Mouse (Mus musculus) heart, adult 2 months (tissue): ENCODE measurements around the gene Rgs19. TPM values are rescaled to one million over a fixed set of nuclear protein-coding genes. Genes with fewer than 3 reads are reported as not detected.

Source experiments
- DNase-seq, 2 experiments: peaks; one replicate each; pipeline ENCODE4 v3.0.0; 2021
- H3K27ac ChIP-seq: fragments of 200-600 bp; 2 replicates; pipeline ENCODE4 v1.8.1; 2022
- H3K27me3 ChIP-seq: fragments of 200-500 bp; 2 replicates; pipeline ENCODE4 v1.6.1; 2012; ENCODE audit warnings: mild to moderate bottlenecking, low read length, inconsistent platforms, mixed read lengths; ENCODE audit not compliant: control insufficient read depth, insufficient read depth
- H3K36me3 ChIP-seq: fragments of 200-500 bp; 2 replicates; pipeline ENCODE4 v1.6.1; 2012; ENCODE audit warnings: low read length, inconsistent platforms; ENCODE audit not compliant: control insufficient read depth, insufficient read depth
- H3K4me1 ChIP-seq: fragments of 200-500 bp; 2 replicates; pipeline ENCODE4 v1.6.1; 2011; ENCODE audit warnings: low read length; ENCODE audit not compliant: control insufficient read depth, insufficient read depth
- H3K4me3 ChIP-seq: fragments of 200-600 bp; 2 replicates; pipeline ENCODE4 v1.8.1; 2022
- H3K79me2 ChIP-seq: fragments of 200-500 bp; replicated peaks from 2 replicates; pipeline ENCODE4 v1.6.1; 2012; ENCODE audit warnings: mild to moderate bottlenecking, inconsistent platforms, low read length, moderate library complexity, mixed read lengths; ENCODE audit not compliant: control insufficient read depth, insufficient read depth
- H3K9ac ChIP-seq: fragments of 200-500 bp; 2 replicates; pipeline ENCODE4 v1.6.1; 2012; ENCODE audit warnings: low read depth, mild to moderate bottlenecking, control low read depth, inconsistent platforms, low read length, mixed read lengths
- CTCF ChIP-seq: fragments of 200-600 bp; IDR thresholded peaks from 2 replicates; pipeline ENCODE4 v1.8.1; 2022; ENCODE audit warnings: antibody characterized with exemption, mild to moderate bottlenecking, moderate library complexity
- EP300 ChIP-seq: fragments of 200-500 bp; IDR thresholded peaks from 2 replicates; pipeline ENCODE4 v1.6.1; 2011; ENCODE audit warnings: low read depth, low read length, control low read depth; ENCODE audit not compliant: insufficient read depth
- POLR2A ChIP-seq: fragments of 200-500 bp; IDR thresholded peaks from 2 replicates; pipeline ENCODE4 v1.6.1; 2011; ENCODE audit warnings: mild to moderate bottlenecking, low read depth, low read length, control low read depth; ENCODE audit not compliant: insufficient read depth
- WGBS: fragments of 180-500 bp; shearing (Covaris S2); methylation state at CpG from one replicate; pipeline ENCODE4 v1.1.7; 2018; 5-methylcytosine and 5-hydroxymethylcytosine counted together
- intact Hi-C: fragments of 180-260 bp; cut with DNase I; formaldehyde crosslinking; loops from one replicate; pipeline ENCODE4 v1.15.1; 2025
- long read RNA-seq: library from polyadenylated mRNA; stranded (forward); transcript quantifications from one replicate; pipeline ENCODE4 v2.0.0, GENCODE M21; 2021
- polyA plus RNA-seq: library from polyadenylated mRNA; depleted of rRNA; stranded (reverse); fragments of >200 nt; gene quantifications from 2 replicates; pipeline ENCODE4 v1.2.3, GENCODE M21; 2012; rRNA removed
- total RNA-seq, 2 experiments: library from RNA; stranded (reverse); gene quantifications; 2 replicates each; pipeline ENCODE4 v1.2.3; 2021

Gene Rgs19
- 1 to 10 TPM; 6.7 to 8.0 TPM for total RNA-seq
- polyA plus RNA-seq, result 22.8 and 24.5 TPM in 2 replicates
- long read RNA-seq, partial matches to known transcripts, result 0 of 8 reads
- long read RNA-seq, other reads (novel, unspliced or antisense), result 2 of 8 reads

DNA sequence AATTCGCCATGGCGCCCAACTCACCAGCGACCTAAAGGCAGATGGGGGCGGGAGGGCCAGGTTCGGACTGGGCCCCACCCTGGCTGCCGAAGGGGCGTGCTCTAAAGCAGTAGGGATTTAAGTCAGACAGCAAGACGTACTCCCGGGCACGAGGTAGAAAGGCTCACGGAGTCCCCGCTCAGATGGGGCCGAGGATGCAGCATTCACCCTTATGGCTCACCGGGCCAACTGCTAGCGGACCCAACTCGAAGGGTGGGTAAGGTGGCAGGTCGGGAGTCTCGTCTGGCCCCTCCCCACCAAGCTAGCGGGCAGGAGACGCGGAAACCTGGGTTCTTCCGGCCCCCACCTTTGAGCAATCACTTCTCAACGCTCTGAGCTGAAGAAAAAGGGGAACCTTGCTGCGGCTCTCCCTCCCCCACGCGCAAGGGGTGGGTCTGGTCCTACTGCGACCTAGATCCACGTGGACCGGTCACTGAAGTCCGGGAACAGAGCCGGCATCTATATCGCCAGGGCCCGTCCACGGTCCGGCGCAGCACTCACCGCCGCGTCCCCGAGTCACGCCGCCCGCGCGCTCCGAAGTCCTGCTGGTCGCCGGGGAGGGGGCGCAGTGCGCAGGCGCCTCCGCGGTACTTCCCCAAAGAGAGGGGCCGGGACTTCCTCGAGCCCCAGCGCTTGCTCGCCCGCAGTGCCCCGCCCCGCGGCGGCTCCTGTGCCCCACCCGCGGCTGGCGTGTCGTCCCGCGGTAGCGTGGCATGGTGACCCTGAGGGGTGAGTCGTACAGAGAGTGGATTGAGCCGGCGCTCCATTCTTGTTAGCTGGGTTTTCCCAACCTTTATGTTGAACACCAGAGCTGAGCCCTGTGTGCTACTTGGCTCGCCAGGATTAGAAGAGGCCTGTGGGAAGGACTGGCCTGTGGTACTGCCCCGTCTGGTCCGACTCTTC lies at the start of gene Rgs19:
Gene Rgs19 (minus strand): TSS at position 639 of the 942 bp plus-strand sequence.
- intact Hi-C loops, result no loop called here

DNA sequence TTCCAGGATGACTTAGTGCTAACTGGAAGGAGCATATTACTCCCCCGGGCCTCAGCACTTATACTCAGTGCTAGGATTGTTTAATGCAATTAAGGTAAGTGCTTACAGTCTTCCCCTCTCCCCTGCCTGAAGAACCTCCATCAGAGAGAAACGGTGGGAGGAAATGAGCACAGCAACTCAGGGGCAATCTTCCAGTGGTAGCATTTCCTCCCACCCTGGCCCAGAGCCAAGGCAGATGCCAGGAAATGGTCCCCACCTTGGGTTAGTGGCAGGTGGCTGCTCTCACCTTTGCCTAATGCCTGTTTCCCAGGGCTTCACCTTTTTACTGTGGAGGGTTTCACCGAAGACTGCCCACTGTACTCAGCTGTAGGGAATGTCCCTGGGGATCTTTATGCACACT lies 36.3 kb upstream of the Rgs19 start:
- DNase-seq, result no peak
- H3K9ac ChIP-seq, result no peak overlapping the region
- WGBS, result 48% methylated on average over 3 of the region's 3 CpGs
- no peak overlapping the region for H3K27ac ChIP-seq
- H3K4me1 ChIP-seq, result no peaks in the 10 kb centered on the region
- TF ChIP-seq POLR2A, result no peak
- TF ChIP-seq CTCF, result no peak
- no peak for TF ChIP-seq EP300
- H3K27me3 ChIP-seq, result no peaks in the 10 kb centered on the region
- no peaks in the 10 kb centered on the region for H3K36me3 ChIP-seq
- H3K4me3 ChIP-seq, result no peak overlapping the region
- no peaks in the 10 kb centered on the region for H3K79me2 ChIP-seq
- intact Hi-C loops, result no loop called here

More for the DNA sequence above, at the start of gene Rgs19:
- no peaks in the 10 kb centered on the region for H3K27me3 ChIP-seq
- H3K27ac ChIP-seq, result peak within 1 kb of the TSS; percentile 66
- TF ChIP-seq POLR2A (peak; percentile 37), CTCF (peak; percentile 27), EP300 (no peak)
- H3K4me3 ChIP-seq, result peak within 1 kb of the TSS; percentile 61
- H3K79me2 ChIP-seq, result no peaks in the 10 kb centered on the region
- WGBS, result 1% methylated on average over 75 of the region's 75 CpGs
- DNase-seq, result peak; percentile 90 to 94
- H3K9ac ChIP-seq, result peak within 1 kb of the TSS; percentile 83
- peaks cover 1% of the 10 kb centered on the region; the same call in 1 of the 2 replicates for H3K4me1 ChIP-seq
- H3K36me3 ChIP-seq, result no peaks in the 10 kb centered on the region

DNA sequence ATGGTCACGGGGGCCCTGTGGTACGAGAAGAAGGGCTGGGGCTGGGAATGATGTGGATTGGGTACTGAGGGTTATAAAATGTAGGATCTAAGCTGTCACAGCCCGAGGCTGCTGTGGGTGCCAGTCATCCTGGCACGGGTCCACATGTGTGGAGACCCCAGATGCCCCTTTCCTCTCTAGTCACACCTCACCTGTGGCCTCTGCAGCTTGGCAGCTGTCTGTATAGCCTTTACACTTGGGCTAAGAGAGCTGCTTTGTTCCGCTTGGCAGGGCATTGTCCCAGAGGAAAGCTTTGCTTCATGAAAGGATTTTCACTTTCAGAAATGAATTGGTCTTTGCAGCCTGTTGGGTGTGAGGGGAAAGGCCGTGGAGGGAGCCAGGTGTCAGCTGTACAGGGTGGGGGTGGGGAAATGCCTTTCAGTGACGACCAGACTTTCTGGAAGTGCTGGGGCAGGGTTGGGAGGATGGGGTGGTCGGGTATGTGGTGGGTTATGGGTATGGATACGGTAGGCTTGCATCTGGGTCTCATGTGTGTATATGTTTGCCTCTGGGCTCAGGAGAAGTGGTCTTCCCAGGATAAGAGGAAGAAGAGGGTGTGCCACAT lies 34.0 kb upstream of the Rgs19 start:
- Histone ChIP-seq H3K79me2 (no peaks in the 10 kb centered on the region), H3K4me3 (no peak overlapping the region), H3K9ac (no peak overlapping the region), H3K27me3 (no peaks in the 10 kb centered on the region), H3K4me1 (no peaks in the 10 kb centered on the region), H3K36me3 (no peaks in the 10 kb centered on the region), H3K27ac (no peak overlapping the region)
- intact Hi-C loops, result no loop called here
- TF ChIP-seq EP300, result no peak
- no peak for TF ChIP-seq POLR2A
- no peak for TF ChIP-seq CTCF
- DNase-seq, result no peak
- 52% methylated on average over 9 of the region's 9 CpGs for WGBS

DNA sequence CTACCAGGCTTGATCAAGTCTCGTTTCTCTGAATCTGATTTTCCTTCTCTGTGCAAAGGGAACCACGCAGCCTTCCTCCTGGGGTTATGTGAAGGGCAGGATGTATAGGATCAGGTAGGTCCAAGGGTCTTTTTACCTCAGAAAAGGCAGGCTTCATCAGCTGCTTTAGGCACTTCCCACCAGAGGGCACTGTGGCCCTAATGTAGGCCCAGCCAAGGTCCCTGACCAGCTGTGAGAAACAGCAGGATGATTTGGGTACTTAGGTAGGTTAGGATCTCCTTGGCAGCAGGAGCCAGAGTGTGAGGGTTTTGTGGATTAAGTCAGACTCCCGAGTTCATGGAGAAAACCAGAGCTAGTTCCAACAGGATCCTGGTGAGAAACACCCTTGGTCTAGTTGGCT lies 28.4 kb upstream of the Rgs19 start:
- intact Hi-C loops, result loop anchor here (2.0 kb wide), 1 partner anchor 145 kb away; no protein-coding TSS in a partner anchor
- Histone ChIP-seq H3K79me2 (no peaks in the 10 kb centered on the region), H3K9ac (no peak overlapping the region), H3K27ac (no peak overlapping the region), H3K4me1 (no peaks in the 10 kb centered on the region), H3K36me3 (no peaks in the 10 kb centered on the region), H3K4me3 (no peak overlapping the region), H3K27me3 (no peaks in the 10 kb centered on the region)
- no peak for DNase-seq
- no peak for TF ChIP-seq POLR2A
- TF ChIP-seq CTCF, result peak; percentile 63
- 18% methylated on average over 3 of the region's 3 CpGs for WGBS

DNA sequence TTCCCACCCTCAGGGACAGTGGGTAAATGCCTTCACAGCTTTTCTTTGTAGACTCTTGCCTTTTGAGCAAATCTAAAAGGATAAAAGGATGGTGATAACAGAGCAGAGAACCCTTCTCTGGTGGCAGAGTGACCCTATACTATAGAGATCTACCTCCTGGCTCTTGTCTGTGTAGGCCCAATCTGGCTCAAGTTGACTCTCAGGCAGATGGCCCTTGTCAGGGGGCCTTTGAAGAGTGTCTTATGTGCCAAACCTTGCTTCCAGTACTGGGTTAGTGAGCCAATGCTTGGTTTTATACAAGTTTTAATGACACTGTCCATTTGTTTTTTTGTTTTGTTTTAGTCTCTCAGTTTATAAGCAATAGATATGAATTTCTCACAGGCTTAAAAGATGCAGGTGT lies 27.4 kb upstream of the Rgs19 start:
- TF ChIP-seq POLR2A, result no peak
- no peak for TF ChIP-seq CTCF
- TF ChIP-seq EP300, result no peak
- no peak for DNase-seq
- H3K27me3 ChIP-seq, result no peaks in the 10 kb centered on the region
- no peak overlapping the region for H3K4me3 ChIP-seq
- H3K36me3 ChIP-seq, result no peaks in the 10 kb centered on the region
- no peaks in the 10 kb centered on the region for H3K4me1 ChIP-seq
- no peak overlapping the region for H3K9ac ChIP-seq
- H3K27ac ChIP-seq, result no peak overlapping the region
- no peaks in the 10 kb centered on the region for H3K79me2 ChIP-seq
- intact Hi-C loops, result no loop called here

DNA sequence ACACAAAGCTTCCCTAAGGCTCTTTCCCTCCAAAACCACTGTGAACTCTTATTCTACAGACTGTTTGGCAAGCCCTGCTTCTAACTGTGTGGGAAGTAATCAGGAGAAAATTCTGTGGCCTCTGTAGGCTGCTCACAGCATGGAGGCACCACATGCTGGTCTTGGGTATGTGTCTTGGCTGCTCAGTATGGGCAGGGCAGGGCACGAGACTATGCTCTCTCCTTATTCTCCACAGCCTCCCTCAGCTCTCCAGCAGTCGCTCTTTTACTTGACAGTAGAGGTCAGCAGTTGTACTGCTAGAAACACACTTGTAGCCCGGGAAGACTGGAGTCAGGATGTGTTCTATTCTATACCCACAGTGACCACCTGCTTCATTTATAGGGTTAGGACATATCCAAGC lies 26.3 kb upstream of the Rgs19 start:
- H3K4me3 ChIP-seq, result no peak overlapping the region
- H3K9ac ChIP-seq, result no peak overlapping the region
- no peak for TF ChIP-seq EP300
- TF ChIP-seq POLR2A, result no peak
- no peak for TF ChIP-seq CTCF
- DNase-seq, result no peak
- no peak overlapping the region for H3K27ac ChIP-seq
- H3K36me3 ChIP-seq, result no peaks in the 10 kb centered on the region
- WGBS, result 30% methylated on average over 3 of the region's 3 CpGs
- no peaks in the 10 kb centered on the region for H3K27me3 ChIP-seq
- no peaks in the 10 kb centered on the region for H3K79me2 ChIP-seq
- H3K4me1 ChIP-seq, result no peaks in the 10 kb centered on the region
- intact Hi-C loops, result no loop called here
